Mouse (Mus musculus): ENCODE data around the gene Pcdh15. TPM values are rescaled to one million over a fixed set of nuclear protein-coding genes. Genes with fewer than 3 reads are reported as not detected.
A peak's percentile ranks its signal among the peaks of the same experiment; 100 is the strongest.

Gene Pcdh15
- polyA plus RNA-seq, 1 experiment from 2014 or later, result not detected

DNA sequence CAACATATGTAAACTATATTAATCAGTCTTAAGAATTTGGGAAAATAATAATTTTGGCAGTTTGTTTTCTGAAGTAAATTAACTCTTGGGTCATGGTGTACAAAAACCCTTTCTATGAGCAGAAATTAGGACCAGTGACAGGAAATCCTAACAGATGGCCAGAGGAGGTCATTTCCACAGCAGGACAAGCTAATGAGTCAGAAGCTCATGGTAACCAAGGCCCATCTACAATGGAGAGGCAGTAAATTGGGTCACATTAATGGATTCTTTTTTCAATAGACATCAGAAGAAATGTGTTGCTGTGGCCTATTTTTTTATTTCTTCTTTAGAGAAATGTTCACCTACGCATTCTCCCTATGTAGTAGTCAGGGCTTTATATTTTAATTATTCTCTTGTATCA is 923.9 kb downstream of the Pcdh15 start:
- no peak overlapping the region for H3K27ac ChIP-seq (ENCODE audit: low read depth)
- no peaks in the 10 kb centered on the region for H3K27me3 ChIP-seq (ENCODE audit: insufficient read depth, low read length)
- WGBS, result 85% methylated on average over 1 of the region's 1 CpGs
- TF ChIP-seq CTCF (IDR thresholded peaks at IDR 0.05; ENCODE audit: low read depth), result no peak
- H3K36me3 ChIP-seq (ENCODE audit: insufficient read depth), result no peaks in the 10 kb centered on the region
- H3K4me3 ChIP-seq (ENCODE audit: low read depth, low read length), result no peak overlapping the region
- H3K9ac ChIP-seq, result no peak overlapping the region
- no peak overlapping the region for H3K4me2 ChIP-seq
- H3K4me1 ChIP-seq (ENCODE audit: insufficient read depth), result no peaks in the 10 kb centered on the region
- no peak for ATAC-seq (ENCODE audit: insufficient read depth)
- no peaks in the 10 kb centered on the region for H3K9me3 ChIP-seq (ENCODE audit: low read depth, low read length)
- no peak for DNase-seq

DNA sequence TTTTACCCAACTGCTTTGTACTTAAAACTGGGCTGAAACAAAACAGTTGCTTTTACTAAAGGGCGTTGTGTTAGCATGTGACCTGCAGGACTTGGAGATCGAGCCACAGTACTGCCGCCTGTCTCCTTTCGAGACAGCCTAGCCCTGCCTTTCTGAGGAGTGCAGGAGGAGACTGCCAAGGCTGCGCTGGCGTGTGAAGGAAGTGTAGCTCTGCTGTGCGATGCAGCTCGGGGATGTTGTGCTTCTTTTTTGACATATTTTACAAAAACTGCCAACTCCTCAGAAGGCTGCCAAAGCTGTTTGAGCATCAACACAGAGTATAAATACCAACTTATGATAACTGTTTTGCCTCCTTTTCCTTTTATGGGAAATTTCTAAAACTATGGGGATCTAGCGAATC is 953.9 kb downstream of the Pcdh15 start:
- WGBS, result 39% methylated on average over 9 of the region's 9 CpGs
- no peak overlapping the region for H3K27ac ChIP-seq (ENCODE audit: low read depth)
- no peak overlapping the region for H3K4me2 ChIP-seq
- H3K9ac ChIP-seq, result no peak overlapping the region
- DNase-seq, result peak; percentile 46
- no peaks in the 10 kb centered on the region for H3K36me3 ChIP-seq (ENCODE audit: insufficient read depth)
- no peaks in the 10 kb centered on the region for H3K9me3 ChIP-seq (ENCODE audit: low read depth, low read length)
- ATAC-seq (ENCODE audit: insufficient read depth), result no peak
- TF ChIP-seq CTCF (IDR thresholded peaks at IDR 0.05; ENCODE audit: low read depth), result no peak
- H3K4me1 ChIP-seq (ENCODE audit: insufficient read depth), result no peaks in the 10 kb centered on the region
- H3K4me3 ChIP-seq (ENCODE audit: low read depth, low read length), result no peak overlapping the region
- no peaks in the 10 kb centered on the region for H3K27me3 ChIP-seq (ENCODE audit: insufficient read depth, low read length)

DNA sequence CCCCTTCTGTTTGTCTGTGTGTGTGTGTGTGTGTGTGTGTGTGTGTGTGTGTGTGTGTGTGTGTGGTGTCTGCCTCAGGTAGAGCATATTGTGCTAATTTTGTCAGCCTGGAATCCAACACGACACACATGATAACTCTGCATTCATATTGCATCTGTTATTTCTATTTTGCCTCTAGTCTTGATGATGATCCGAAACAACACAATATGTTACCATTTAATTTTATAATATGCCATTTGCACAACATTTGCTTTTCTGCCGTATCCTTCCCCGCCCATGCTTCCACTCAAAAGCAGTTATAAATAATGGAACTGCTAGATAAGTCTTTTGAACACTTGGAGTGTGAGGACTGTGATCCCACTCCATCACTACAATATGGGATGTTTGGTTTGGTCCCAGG is 987.5 kb downstream of the Pcdh15 start:
- no peak overlapping the region for H3K4me2 ChIP-seq
- no peak overlapping the region for H3K27ac ChIP-seq (ENCODE audit: low read depth)
- no peaks in the 10 kb centered on the region for H3K36me3 ChIP-seq (ENCODE audit: insufficient read depth)
- no peak for TF ChIP-seq CTCF (IDR thresholded peaks at IDR 0.05; ENCODE audit: low read depth)
- H3K4me3 ChIP-seq (ENCODE audit: low read depth, low read length), result no peak overlapping the region
- no peak for ATAC-seq (ENCODE audit: insufficient read depth)
- no peaks in the 10 kb centered on the region for H3K9me3 ChIP-seq (ENCODE audit: low read depth, low read length)
- no peaks in the 10 kb centered on the region for H3K4me1 ChIP-seq (ENCODE audit: insufficient read depth)
- no peak overlapping the region for H3K9ac ChIP-seq
- no peak for DNase-seq
- no peaks in the 10 kb centered on the region for H3K27me3 ChIP-seq (ENCODE audit: insufficient read depth, low read length)
- WGBS, result 87% methylated on average over 4 of the region's 4 CpGs

DNA sequence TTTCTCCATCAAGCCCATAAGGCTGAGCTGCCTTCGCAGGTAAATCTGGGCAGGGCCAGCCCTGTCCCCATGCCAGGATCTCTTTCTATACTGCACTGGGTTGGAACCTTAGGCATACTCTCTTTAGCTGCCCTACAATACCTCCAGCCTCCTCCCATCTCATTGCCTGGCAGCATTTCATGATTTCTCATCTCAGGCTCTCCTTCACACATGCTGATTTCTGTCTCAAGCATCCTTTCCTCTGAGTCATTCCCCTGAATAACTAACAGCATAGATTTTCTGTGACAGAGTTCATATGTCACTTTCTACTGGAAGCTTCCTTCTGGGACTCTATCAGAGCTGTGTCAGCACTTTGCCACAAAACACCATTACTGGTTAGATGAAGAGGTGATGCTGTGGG is 999.2 kb downstream of the Pcdh15 start:
- ATAC-seq (ENCODE audit: insufficient read depth) (no peak), DNase-seq (no peak)
- H3K4me1 ChIP-seq (ENCODE audit: insufficient read depth), result no peaks in the 10 kb centered on the region
- H3K27me3 ChIP-seq (ENCODE audit: insufficient read depth, low read length), result no peaks in the 10 kb centered on the region
- H3K4me2 ChIP-seq, result no peak overlapping the region
- TF ChIP-seq CTCF (IDR thresholded peaks at IDR 0.05; ENCODE audit: low read depth), result no peak
- no peaks in the 10 kb centered on the region for H3K9me3 ChIP-seq (ENCODE audit: low read depth, low read length)
- H3K9ac ChIP-seq, result no peak overlapping the region
- no peak overlapping the region for H3K27ac ChIP-seq (ENCODE audit: low read depth)
- no peak overlapping the region for H3K4me3 ChIP-seq (ENCODE audit: low read depth, low read length)
- 81% methylated on average over 1 of the region's 1 CpGs for WGBS
- H3K36me3 ChIP-seq (ENCODE audit: insufficient read depth), result no peaks in the 10 kb centered on the region

DNA sequence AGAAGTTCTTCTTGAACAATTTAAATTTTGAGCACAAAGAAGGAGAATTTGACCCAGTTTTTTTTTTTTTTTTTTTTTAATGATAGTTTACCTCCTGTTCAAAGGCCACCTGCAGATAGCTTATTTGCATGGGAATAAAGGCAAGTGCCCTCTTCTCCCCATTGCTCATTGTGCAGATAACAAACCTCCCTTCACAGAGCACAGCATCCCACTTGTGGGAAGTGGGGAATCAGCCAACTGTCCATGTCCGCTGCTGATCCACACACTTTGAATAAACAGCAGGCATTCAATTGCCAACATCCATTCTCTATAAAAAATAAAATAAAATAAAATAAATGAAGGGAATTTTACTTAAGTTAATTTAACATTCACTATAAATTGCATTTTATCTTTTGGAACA is 1015.0 kb downstream of the Pcdh15 start:
- no peak overlapping the region for H3K27ac ChIP-seq (ENCODE audit: low read depth)
- ATAC-seq (ENCODE audit: insufficient read depth) (no peak), DNase-seq (no peak)
- no peaks in the 10 kb centered on the region for H3K4me1 ChIP-seq (ENCODE audit: insufficient read depth)
- H3K27me3 ChIP-seq (ENCODE audit: insufficient read depth, low read length), result no peaks in the 10 kb centered on the region
- H3K9ac ChIP-seq, result no peak overlapping the region
- H3K9me3 ChIP-seq (ENCODE audit: low read depth, low read length), result no peaks in the 10 kb centered on the region
- no peak for TF ChIP-seq CTCF (IDR thresholded peaks at IDR 0.05; ENCODE audit: low read depth)
- no peaks in the 10 kb centered on the region for H3K36me3 ChIP-seq (ENCODE audit: insufficient read depth)
- H3K4me2 ChIP-seq, result no peak overlapping the region
- H3K4me3 ChIP-seq (ENCODE audit: low read depth, low read length), result no peak overlapping the region
- WGBS, result 60% methylated on average over 1 of the region's 1 CpGs

DNA sequence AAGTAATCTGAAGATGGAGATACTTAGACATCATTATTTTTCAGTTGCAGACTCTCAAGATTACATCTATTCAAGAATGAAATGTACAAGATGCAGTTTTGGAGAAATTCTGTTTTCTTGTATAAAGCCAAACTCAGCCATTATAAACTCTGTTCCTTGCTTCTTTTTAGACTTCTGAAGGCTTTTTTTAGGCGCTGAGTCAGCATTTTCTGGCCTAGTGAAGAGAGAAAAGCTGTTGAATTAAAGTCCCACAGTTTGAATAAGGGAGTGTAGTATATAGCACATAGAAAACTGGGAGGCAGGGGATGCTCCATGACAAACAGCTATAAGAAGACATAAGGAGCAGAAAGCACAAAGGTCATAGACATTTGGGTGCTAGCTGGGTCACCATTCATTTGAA is 1017.7 kb downstream of the Pcdh15 start:
- no peak overlapping the region for H3K4me3 ChIP-seq (ENCODE audit: low read depth, low read length)
- WGBS, result 38% methylated on average over 1 of the region's 1 CpGs

DNA sequence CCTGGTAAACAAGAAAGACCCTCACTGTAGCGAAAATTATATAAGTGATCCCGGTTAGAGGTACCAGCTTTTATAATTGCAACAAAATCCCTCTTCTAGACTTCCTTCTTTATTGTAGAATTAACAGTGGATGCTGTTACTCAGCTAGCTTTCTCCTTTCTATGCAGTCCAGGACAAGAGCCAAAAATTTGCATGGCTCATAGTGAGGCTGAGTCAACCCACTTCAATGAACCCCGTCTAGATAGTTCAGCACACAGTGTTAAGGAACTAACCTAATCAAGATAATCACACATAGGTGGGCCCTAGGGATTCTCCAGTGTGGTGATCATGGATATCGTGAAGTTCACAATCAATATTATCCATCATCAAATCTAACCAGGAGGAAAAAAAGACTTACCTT is 1024.3 kb downstream of the Pcdh15 start:
- no peaks in the 10 kb centered on the region for H3K9me3 ChIP-seq (ENCODE audit: low read depth, low read length)
- DNase-seq (no peak), ATAC-seq (ENCODE audit: insufficient read depth) (no peak)
- WGBS, result 87% methylated on average over 4 of the region's 4 CpGs
- H3K27me3 ChIP-seq (ENCODE audit: insufficient read depth, low read length), result no peaks in the 10 kb centered on the region
- H3K4me1 ChIP-seq (ENCODE audit: insufficient read depth), result no peaks in the 10 kb centered on the region
- no peak overlapping the region for H3K9ac ChIP-seq
- no peak overlapping the region for H3K4me3 ChIP-seq (ENCODE audit: low read depth, low read length)
- H3K4me2 ChIP-seq, result no peak overlapping the region
- no peak overlapping the region for H3K27ac ChIP-seq (ENCODE audit: low read depth)
- TF ChIP-seq CTCF (IDR thresholded peaks at IDR 0.05; ENCODE audit: low read depth), result no peak
- no peaks in the 10 kb centered on the region for H3K36me3 ChIP-seq (ENCODE audit: insufficient read depth)

More for the DNA sequence above, 1017.7 kb downstream of the Pcdh15 start:
- H3K4me2 ChIP-seq, result no peak overlapping the region
- no peaks in the 10 kb centered on the region for H3K27me3 ChIP-seq (ENCODE audit: insufficient read depth, low read length)
- no peak overlapping the region for H3K27ac ChIP-seq (ENCODE audit: low read depth)
- H3K9me3 ChIP-seq (ENCODE audit: low read depth, low read length), result no peaks in the 10 kb centered on the region
- no peaks in the 10 kb centered on the region for H3K36me3 ChIP-seq (ENCODE audit: insufficient read depth)
- H3K4me1 ChIP-seq (ENCODE audit: insufficient read depth), result no peaks in the 10 kb centered on the region
- no peak overlapping the region for H3K9ac ChIP-seq
- ATAC-seq (ENCODE audit: insufficient read depth) (no peak), DNase-seq (no peak)
- no peak for TF ChIP-seq CTCF (IDR thresholded peaks at IDR 0.05; ENCODE audit: low read depth)

DNA sequence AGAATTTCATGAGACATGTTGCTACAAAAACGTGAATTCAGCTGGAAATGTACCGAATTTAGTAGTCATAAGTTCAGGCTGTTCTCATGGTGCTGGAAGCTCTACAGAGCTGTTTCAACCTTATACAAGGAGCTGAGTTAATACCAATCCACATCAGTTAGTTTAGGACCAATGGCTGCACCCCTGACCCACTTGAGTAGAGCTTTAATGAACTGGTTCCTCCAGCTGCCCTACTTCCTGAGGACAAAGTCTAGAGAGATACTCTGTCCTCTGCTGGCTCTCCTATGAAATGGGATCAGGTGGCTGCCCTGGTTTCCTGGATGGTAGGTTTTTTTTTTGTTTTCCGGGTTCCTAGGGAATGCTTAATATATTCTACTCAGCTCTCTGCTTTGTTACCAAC is 1030.0 kb downstream of the Pcdh15 start:
- no peak for TF ChIP-seq CTCF (IDR thresholded peaks at IDR 0.05; ENCODE audit: low read depth)
- Histone ChIP-seq H3K27ac (ENCODE audit: low read depth) (no peak overlapping the region), H3K9ac (no peak overlapping the region), H3K27me3 (ENCODE audit: insufficient read depth, low read length) (no peaks in the 10 kb centered on the region), H3K9me3 (ENCODE audit: low read depth, low read length) (no peaks in the 10 kb centered on the region), H3K4me2 (no peak overlapping the region), H3K4me1 (ENCODE audit: insufficient read depth) (no peaks in the 10 kb centered on the region), H3K4me3 (ENCODE audit: low read depth, low read length) (no peak overlapping the region), H3K36me3 (ENCODE audit: insufficient read depth) (no peaks in the 10 kb centered on the region)
- no peak for ATAC-seq (ENCODE audit: insufficient read depth)
- WGBS, result 70% methylated on average over 3 of the region's 3 CpGs
- DNase-seq, result no peak
